Mouse (Mus musculus): ENCODE measurements around the gene Otud6a. TPM values are rescaled to one million over a fixed set of nuclear protein-coding genes. Genes with fewer than 3 reads are reported as not detected.

Gene Otud6a
- 0.60 TPM in 1 of 2 replicates, not detected in the other for polyA plus RNA-seq (2014; fragmentation: Nextera tagmentation; extraction: Ambion mirVana)

DNA sequence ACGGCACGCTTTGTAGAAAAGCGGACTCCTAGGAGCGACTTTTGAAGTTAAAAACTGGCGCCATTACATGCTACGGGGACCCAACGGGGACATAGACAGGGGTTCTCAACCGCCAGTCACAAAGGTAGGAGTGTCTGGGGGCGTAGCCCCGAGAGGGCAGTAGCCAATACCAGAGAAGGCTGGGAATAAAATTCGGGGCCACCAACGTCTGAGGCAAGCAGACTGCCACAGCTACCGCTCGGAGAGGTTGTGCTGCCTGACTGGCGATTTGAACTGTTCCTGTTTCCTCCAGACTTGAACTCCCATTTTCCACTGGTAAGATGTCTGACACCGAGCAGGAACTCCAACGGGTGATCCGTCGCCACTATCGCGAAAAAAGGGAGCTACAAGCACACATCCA is at the start of gene Otud6a:
Otud6a (plus strand) TSS at position 321 of the 400 bp plus-strand sequence.
- Histone ChIP-seq H3K4me3 (ENCODE audit: low read depth, low read length) (no peak within 1 kb of the TSS), H3K27me3 (ENCODE audit: control insufficient read depth, insufficient read depth, low read length) (no peaks in the 10 kb centered on the region), H3K9ac (replicated peaks; ENCODE audit: low read depth, low read length) (no peak within 1 kb of the TSS), H3K4me2 (replicated peaks; ENCODE audit: low read depth, low read length) (no peak within 1 kb of the TSS), H3K4me1 (ENCODE audit: control insufficient read depth, insufficient read depth, low read length) (no peaks in the 10 kb centered on the region), H3K27ac (ENCODE audit: low read length) (no peak within 1 kb of the TSS), H3K9me3 (ENCODE audit: control insufficient read depth, low read depth, low read length) (no peaks in the 10 kb centered on the region), H3K36me3 (ENCODE audit: control insufficient read depth, insufficient read depth, low read length) (no peaks in the 10 kb centered on the region)
- WGBS = 86% methylated on average over 21 of the region's 21 CpGs
- ATAC-seq (ENCODE audit: insufficient number of reproducible peaks, insufficient read depth, low FRiP score, low read depth) = no peak

DNA sequence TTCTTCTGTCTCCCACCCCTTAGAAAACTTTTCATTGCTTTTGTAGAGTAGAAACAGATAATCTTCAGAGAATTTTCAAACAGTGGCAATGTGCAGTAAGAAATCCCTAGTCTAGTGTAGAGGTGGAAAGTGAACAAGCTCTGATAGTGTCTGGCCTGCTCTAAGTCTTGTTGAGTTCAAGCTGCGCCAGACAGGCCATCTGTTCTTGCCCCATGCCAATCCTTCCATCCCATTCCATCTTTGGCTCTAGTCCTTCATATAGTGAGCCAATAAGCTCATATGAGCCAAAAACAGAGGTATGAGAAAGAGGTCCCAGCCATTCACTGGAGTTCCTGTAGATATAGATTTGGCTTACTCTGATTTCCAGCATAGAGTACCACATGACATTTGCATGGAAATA is 38.9 kb upstream of the Otud6a start:
- Histone ChIP-seq H3K4me2 (replicated peaks; ENCODE audit: low read depth, low read length) (no peak overlapping the region), H3K4me1 (ENCODE audit: control insufficient read depth, insufficient read depth, low read length) (no peaks in the 10 kb centered on the region), H3K9ac (replicated peaks; ENCODE audit: low read depth, low read length) (no peak overlapping the region), H3K27me3 (ENCODE audit: control insufficient read depth, insufficient read depth, low read length) (no peaks in the 10 kb centered on the region), H3K27ac (ENCODE audit: low read length) (no peak overlapping the region), H3K36me3 (ENCODE audit: control insufficient read depth, insufficient read depth, low read length) (no peaks in the 10 kb centered on the region), H3K4me3 (ENCODE audit: low read depth, low read length) (no peak overlapping the region), H3K9me3 (ENCODE audit: control insufficient read depth, low read depth, low read length) (no peaks in the 10 kb centered on the region)
- no peak for ATAC-seq (ENCODE audit: insufficient number of reproducible peaks, insufficient read depth, low FRiP score, low read depth)
- WGBS = 76% methylated on average over 1 of the region's 1 CpGs

GRCm38 (mm10) chrX:100392304-100392703 is 36.5 kb upstream of the Otud6a start:
- Histone ChIP-seq H3K27me3 (ENCODE audit: control insufficient read depth, insufficient read depth, low read length) (no peaks in the 10 kb centered on the region), H3K4me2 (replicated peaks; ENCODE audit: low read depth, low read length) (no peak overlapping the region), H3K36me3 (ENCODE audit: control insufficient read depth, insufficient read depth, low read length) (no peaks in the 10 kb centered on the region), H3K9ac (replicated peaks; ENCODE audit: low read depth, low read length) (no peak overlapping the region), H3K4me3 (ENCODE audit: low read depth, low read length) (no peak overlapping the region), H3K27ac (ENCODE audit: low read length) (no peak overlapping the region), H3K9me3 (ENCODE audit: control insufficient read depth, low read depth, low read length) (no peaks in the 10 kb centered on the region), H3K4me1 (ENCODE audit: control insufficient read depth, insufficient read depth, low read length) (no peaks in the 10 kb centered on the region)
- ATAC-seq (ENCODE audit: insufficient number of reproducible peaks, insufficient read depth, low FRiP score, low read depth) = no peak
- WGBS = 30% methylated on average over 6 of the region's 6 CpGs

GRCm38 (mm10) chrX:100394223-100394861 is 34.5 kb upstream of the Otud6a start:
- WGBS = 65% methylated on average over 7 of the region's 7 CpGs
- Histone ChIP-seq H3K4me3 (ENCODE audit: low read depth, low read length) (no peak overlapping the region), H3K27me3 (ENCODE audit: control insufficient read depth, insufficient read depth, low read length) (no peaks in the 10 kb centered on the region), H3K9ac (replicated peaks; ENCODE audit: low read depth, low read length) (no peak overlapping the region), H3K4me2 (replicated peaks; ENCODE audit: low read depth, low read length) (no peak overlapping the region), H3K27ac (ENCODE audit: low read length) (no peak overlapping the region), H3K36me3 (ENCODE audit: control insufficient read depth, insufficient read depth, low read length) (no peaks in the 10 kb centered on the region), H3K4me1 (ENCODE audit: control insufficient read depth, insufficient read depth, low read length) (no peaks in the 10 kb centered on the region), H3K9me3 (ENCODE audit: control insufficient read depth, low read depth, low read length) (no peaks in the 10 kb centered on the region)
- ATAC-seq (ENCODE audit: insufficient number of reproducible peaks, insufficient read depth, low FRiP score, low read depth) = no peak

- H3K4me3 ChIP-seq (ENCODE audit: low read depth, low read length) = no peak overlapping the region
- 87% methylated on average over 8 of the region's 8 CpGs for WGBS
- H3K4me2 ChIP-seq (replicated peaks; ENCODE audit: low read depth, low read length) = no peak overlapping the region
- no peak for ATAC-seq (ENCODE audit: insufficient number of reproducible peaks, insufficient read depth, low FRiP score, low read depth)
- no peak overlapping the region for H3K27ac ChIP-seq (ENCODE audit: low read length)
- H3K9ac ChIP-seq (replicated peaks; ENCODE audit: low read depth, low read length) = no peak overlapping the region
- H3K9me3 ChIP-seq (ENCODE audit: control insufficient read depth, low read depth, low read length) = no peaks in the 10 kb centered on the region
- H3K4me1 ChIP-seq (ENCODE audit: control insufficient read depth, insufficient read depth, low read length) = no peaks in the 10 kb centered on the region
- no peaks in the 10 kb centered on the region for H3K27me3 ChIP-seq (ENCODE audit: control insufficient read depth, insufficient read depth, low read length)
- H3K36me3 ChIP-seq (ENCODE audit: control insufficient read depth, insufficient read depth, low read length) = no peaks in the 10 kb centered on the region
Measured at GRCm38 (mm10) chrX:100395026-100395425, 33.8 kb upstream of the Otud6a start.

GRCm38 (mm10) chrX:100400900-100401299 is 27.9 kb upstream of the Otud6a start:
- no peak overlapping the region for H3K9ac ChIP-seq (replicated peaks; ENCODE audit: low read depth, low read length)
- ATAC-seq (ENCODE audit: insufficient number of reproducible peaks, insufficient read depth, low FRiP score, low read depth) = no peak
- H3K36me3 ChIP-seq (ENCODE audit: control insufficient read depth, insufficient read depth, low read length) = no peaks in the 10 kb centered on the region
- H3K4me1 ChIP-seq (ENCODE audit: control insufficient read depth, insufficient read depth, low read length) = no peaks in the 10 kb centered on the region
- no peak overlapping the region for H3K4me2 ChIP-seq (replicated peaks; ENCODE audit: low read depth, low read length)
- no peak overlapping the region for H3K4me3 ChIP-seq (ENCODE audit: low read depth, low read length)
- H3K27me3 ChIP-seq (ENCODE audit: control insufficient read depth, insufficient read depth, low read length) = no peaks in the 10 kb centered on the region
- no peaks in the 10 kb centered on the region for H3K9me3 ChIP-seq (ENCODE audit: control insufficient read depth, low read depth, low read length)
- H3K27ac ChIP-seq (ENCODE audit: low read length) = no peak overlapping the region

DNA sequence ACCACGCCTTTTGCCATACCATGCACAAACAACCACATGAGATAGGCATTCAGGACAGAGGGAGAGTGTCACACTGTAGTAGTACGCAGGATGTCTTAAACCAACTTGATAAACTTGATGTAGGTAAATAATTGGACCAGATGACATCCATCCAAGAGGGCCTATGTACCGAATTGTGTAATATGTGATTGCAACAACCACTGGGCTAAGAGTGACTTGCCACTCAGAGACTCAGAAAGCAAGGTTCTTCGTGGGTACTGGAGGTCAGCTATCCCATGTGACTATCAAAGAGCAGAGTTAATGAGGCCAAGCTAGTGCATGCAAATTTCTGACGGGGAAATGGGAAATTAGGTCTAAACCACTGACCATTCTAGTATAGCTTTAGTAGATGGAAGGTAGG is 27.2 kb upstream of the Otud6a start:
- no peak overlapping the region for H3K4me3 ChIP-seq (ENCODE audit: low read depth, low read length)
- no peak overlapping the region for H3K27ac ChIP-seq (ENCODE audit: low read length)
- H3K4me1 ChIP-seq (ENCODE audit: control insufficient read depth, insufficient read depth, low read length) = no peaks in the 10 kb centered on the region
- ATAC-seq (ENCODE audit: insufficient number of reproducible peaks, insufficient read depth, low FRiP score, low read depth) = no peak
- no peak overlapping the region for H3K9ac ChIP-seq (replicated peaks; ENCODE audit: low read depth, low read length)
- H3K4me2 ChIP-seq (replicated peaks; ENCODE audit: low read depth, low read length) = no peak overlapping the region
- H3K27me3 ChIP-seq (ENCODE audit: control insufficient read depth, insufficient read depth, low read length) = no peaks in the 10 kb centered on the region
- no peaks in the 10 kb centered on the region for H3K9me3 ChIP-seq (ENCODE audit: control insufficient read depth, low read depth, low read length)
- 85% methylated on average over 5 of the region's 5 CpGs for WGBS
- H3K36me3 ChIP-seq (ENCODE audit: control insufficient read depth, insufficient read depth, low read length) = no peaks in the 10 kb centered on the region

DNA sequence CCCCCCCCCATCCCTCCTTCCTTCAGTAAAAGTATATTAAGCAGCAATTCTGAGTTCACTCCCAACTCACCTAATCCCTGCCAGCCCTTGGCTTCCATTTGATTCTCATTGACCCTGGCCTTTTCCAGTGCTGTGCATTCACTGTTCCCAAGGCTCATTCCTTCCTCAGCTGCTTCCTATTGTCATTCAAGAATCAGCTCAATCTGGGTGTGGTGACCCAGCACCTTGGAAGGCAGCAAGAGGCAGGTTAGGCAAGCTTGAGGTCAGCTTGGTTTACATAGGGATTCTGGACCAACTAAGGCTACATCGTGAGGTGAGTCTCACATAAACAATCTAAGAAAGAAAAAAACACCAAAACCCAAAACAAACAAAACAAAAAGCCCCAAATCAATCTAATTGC is 19.6 kb upstream of the Otud6a start:
- Histone ChIP-seq H3K36me3 (ENCODE audit: control insufficient read depth, insufficient read depth, low read length) (no peaks in the 10 kb centered on the region), H3K27ac (ENCODE audit: low read length) (no peak overlapping the region), H3K4me1 (ENCODE audit: control insufficient read depth, insufficient read depth, low read length) (no peaks in the 10 kb centered on the region), H3K9me3 (ENCODE audit: control insufficient read depth, low read depth, low read length) (no peaks in the 10 kb centered on the region), H3K27me3 (ENCODE audit: control insufficient read depth, insufficient read depth, low read length) (no peaks in the 10 kb centered on the region), H3K4me2 (replicated peaks; ENCODE audit: low read depth, low read length) (no peak overlapping the region), H3K9ac (replicated peaks; ENCODE audit: low read depth, low read length) (no peak overlapping the region), H3K4me3 (ENCODE audit: low read depth, low read length) (no peak overlapping the region)
- WGBS = 61% methylated on average over 1 of the region's 1 CpGs
- no peak for ATAC-seq (ENCODE audit: insufficient number of reproducible peaks, insufficient read depth, low FRiP score, low read depth)

DNA sequence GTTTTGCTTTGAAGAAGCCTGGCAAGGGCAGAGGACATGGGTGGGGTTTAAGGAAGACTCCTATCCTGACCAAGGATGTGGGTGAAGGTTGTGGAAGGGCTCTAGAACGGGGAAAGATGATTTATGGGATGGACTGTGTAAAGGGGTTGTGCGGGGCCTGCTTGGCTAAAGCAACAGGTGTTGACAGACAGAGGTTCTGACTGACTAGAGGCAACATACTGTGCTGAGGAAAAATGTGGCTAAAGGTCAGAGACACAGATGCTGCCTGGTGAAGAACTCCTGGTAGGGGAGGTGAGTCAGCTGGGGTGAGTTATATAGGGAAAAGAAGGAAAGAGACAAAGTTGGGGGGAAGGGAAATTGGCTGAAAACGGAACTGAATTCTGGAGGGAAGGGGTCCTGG is 3.5 kb downstream of the Otud6a start:
- Histone ChIP-seq H3K4me3 (ENCODE audit: low read depth, low read length) (no peak overlapping the region), H3K9ac (replicated peaks; ENCODE audit: low read depth, low read length) (no peak overlapping the region), H3K27ac (ENCODE audit: low read length) (no peak overlapping the region), H3K36me3 (ENCODE audit: control insufficient read depth, insufficient read depth, low read length) (no peaks in the 10 kb centered on the region), H3K4me1 (ENCODE audit: control insufficient read depth, insufficient read depth, low read length) (no peaks in the 10 kb centered on the region), H3K27me3 (ENCODE audit: control insufficient read depth, insufficient read depth, low read length) (no peaks in the 10 kb centered on the region), H3K9me3 (ENCODE audit: control insufficient read depth, low read depth, low read length) (no peaks in the 10 kb centered on the region), H3K4me2 (replicated peaks; ENCODE audit: low read depth, low read length) (no peak overlapping the region)
- WGBS = 54% methylated on average over 3 of the region's 3 CpGs
- ATAC-seq (ENCODE audit: insufficient number of reproducible peaks, insufficient read depth, low FRiP score, low read depth) = no peak

All from stomach, embryonic 14.5 days (tissue).